Mouse (Mus musculus) heart, embryonic 10.5 days (tissue): ENCODE data around the gene Gm20388. TPM values are rescaled to one million over a fixed set of nuclear protein-coding genes. Genes with fewer than 3 reads are reported as not detected.
A peak's percentile ranks its signal among the peaks of the same experiment; 100 is the strongest.

ENCODE experiments used
- DNase-seq: peaks from one replicate; pipeline ENCODE4 v3.0.0-alpha.2; 2017; ENCODE audit warnings: low spot score
- H3K27ac ChIP-seq: fragments of 300-500 bp; sonication (generic); 2 replicates; pipeline ENCODE4 v1.5.1; 2016; ENCODE audit warnings: mild to moderate bottlenecking
- H3K27me3 ChIP-seq: fragments of 300-500 bp; sonication (generic); 2 replicates; pipeline ENCODE4 v1.6.1; 2016; ENCODE audit warnings: mild to moderate bottlenecking; ENCODE audit not compliant: poor library complexity, insufficient read depth, severe bottlenecking
- H3K36me3 ChIP-seq: fragments of 300-500 bp; sonication (generic); 2 replicates; pipeline ENCODE4 v1.6.1; 2016; ENCODE audit warnings: mild to moderate bottlenecking, moderate library complexity
- H3K4me1 ChIP-seq: fragments of 300-500 bp; sonication (generic); 2 replicates; pipeline ENCODE4 v1.6.1; 2016; ENCODE audit warnings: mild to moderate bottlenecking
- H3K4me3 ChIP-seq: fragments of 300-500 bp; sonication (generic); 2 replicates; pipeline ENCODE4 v1.5.1; 2016; ENCODE audit warnings: mild to moderate bottlenecking, moderate library complexity
- H3K9me3 ChIP-seq: fragments of 300-500 bp; sonication (generic); 2 replicates; pipeline ENCODE4 v1.6.1; 2016; ENCODE audit warnings: mild to moderate bottlenecking, moderate library complexity
- WGBS: fragments of 180-500 bp; shearing (Covaris S2); methylation state at CpG from one replicate; pipeline ENCODE4 v1.1.7; 2016; 5-methylcytosine and 5-hydroxymethylcytosine counted together
- polyA plus RNA-seq: library from polyadenylated mRNA; unstranded; fragments of >200 nt; fragmentation: Nextera tagmentation; extraction: Ambion mirVana; gene quantifications from 2 replicates; pipeline ENCODE4 v1.2.1, GENCODE M21; 2016

The Gm20388 gene
- polyA plus RNA-seq, 1 experiment from 2014 or later: 4.5 TPM

GRCm38 (mm10) chr8:121847261-121847822 lies 1936.7 kb downstream of the Gm20388 start:
- Histone ChIP-seq H3K4me1 (peaks cover 21% of the 10 kb centered on the region), H3K27ac (no peak overlapping the region), H3K27me3 (peaks cover 7% of the 10 kb centered on the region; the same call in 1 of the 2 replicates), H3K36me3 (peaks cover 15% of the 10 kb centered on the region; the same call in 1 of the 2 replicates), H3K4me3 (no peak overlapping the region), H3K9me3 (no peaks in the 10 kb centered on the region)
- no peak for DNase-seq
- WGBS: 76% methylated on average over 10 of the region's 10 CpGs

- Histone ChIP-seq H3K27ac (no peak overlapping the region), H3K9me3 (no peaks in the 10 kb centered on the region), H3K27me3 (peaks cover 7% of the 10 kb centered on the region; the same call in 1 of the 2 replicates), H3K4me3 (no peak overlapping the region), H3K4me1 (peaks cover 25% of the 10 kb centered on the region), H3K36me3 (peaks cover 8% of the 10 kb centered on the region; the same call in 1 of the 2 replicates)
- DNase-seq: no peak
- 76% methylated on average over 6 of the region's 6 CpGs for WGBS
Measured at GRCm38 (mm10) chr8:121847987-121848386, 1937.3 kb downstream of the Gm20388 start.

GRCm38 (mm10) chr8:121848495-121848894 lies 1937.9 kb downstream of the Gm20388 start:
- no peaks in the 10 kb centered on the region for H3K9me3 ChIP-seq
- peaks cover 12% of the 10 kb centered on the region; the same call in 1 of the 2 replicates for H3K27me3 ChIP-seq
- peaks cover 5% of the 10 kb centered on the region; the same call in 1 of the 2 replicates for H3K36me3 ChIP-seq
- peaks cover 25% of the 10 kb centered on the region for H3K4me1 ChIP-seq
- H3K27ac ChIP-seq: no peak overlapping the region
- no peak for DNase-seq
- no peak overlapping the region for H3K4me3 ChIP-seq
- WGBS: 59% methylated on average over 10 of the region's 10 CpGs

GRCm38 (mm10) chr8:121849303-121849702 lies 1938.7 kb downstream of the Gm20388 start:
- no peak for DNase-seq
- Histone ChIP-seq H3K36me3 (no peaks in the 10 kb centered on the region), H3K9me3 (no peaks in the 10 kb centered on the region), H3K27me3 (peaks cover 12% of the 10 kb centered on the region; the same call in 1 of the 2 replicates), H3K4me3 (no peak overlapping the region), H3K27ac (no peak overlapping the region), H3K4me1 (peaks cover 25% of the 10 kb centered on the region)
- 70% methylated on average over 9 of the region's 9 CpGs for WGBS

- WGBS: 14% methylated on average over 6 of the region's 6 CpGs
- peak overlapping the region; percentile 80; the same call in 1 of the 2 replicates for H3K27ac ChIP-seq
- no peak overlapping the region for H3K4me3 ChIP-seq
- no peaks in the 10 kb centered on the region for H3K9me3 ChIP-seq
- DNase-seq: peak; percentile 86
- peaks cover 25% of the 10 kb centered on the region for H3K4me1 ChIP-seq
- no peaks in the 10 kb centered on the region for H3K36me3 ChIP-seq
- H3K27me3 ChIP-seq: peaks cover 12% of the 10 kb centered on the region; the same call in 1 of the 2 replicates
Measured at GRCm38 (mm10) chr8:121850018-121850417, 1939.4 kb downstream of the Gm20388 start.

GRCm38 (mm10) chr8:121850436-121850820 lies 1939.8 kb downstream of the Gm20388 start:
- no peak for DNase-seq
- H3K4me3 ChIP-seq: peak overlapping the region; percentile 53
- H3K27me3 ChIP-seq: peaks cover 12% of the 10 kb centered on the region; the same call in 1 of the 2 replicates
- H3K27ac ChIP-seq: peak overlapping the region; percentile 80
- H3K4me1 ChIP-seq: peaks cover 25% of the 10 kb centered on the region
- no peaks in the 10 kb centered on the region for H3K36me3 ChIP-seq
- no peaks in the 10 kb centered on the region for H3K9me3 ChIP-seq
- 35% methylated on average over 12 of the region's 12 CpGs for WGBS

- H3K36me3 ChIP-seq: no peaks in the 10 kb centered on the region
- H3K27ac ChIP-seq: peak overlapping the region; percentile 80
- H3K27me3 ChIP-seq: peaks cover 12% of the 10 kb centered on the region; the same call in 1 of the 2 replicates
- DNase-seq: peak; percentile 97
- H3K4me1 ChIP-seq: peaks cover 25% of the 10 kb centered on the region
- H3K4me3 ChIP-seq: peak overlapping the region; percentile 53
- WGBS: 7% methylated on average over 24 of the region's 24 CpGs
- no peaks in the 10 kb centered on the region for H3K9me3 ChIP-seq
Measured at GRCm38 (mm10) chr8:121850821-121851470, 1940.3 kb downstream of the Gm20388 start.

- Histone ChIP-seq H3K9me3 (no peaks in the 10 kb centered on the region), H3K27me3 (peaks cover 9% of the 10 kb centered on the region; the same call in 1 of the 2 replicates), H3K27ac (peak overlapping the region; percentile 49; the same call in 1 of the 2 replicates), H3K4me3 (no peak overlapping the region), H3K4me1 (peaks cover 25% of the 10 kb centered on the region), H3K36me3 (no peaks in the 10 kb centered on the region)
- WGBS: 52% methylated on average over 7 of the region's 7 CpGs
- no peak for DNase-seq
Measured at GRCm38 (mm10) chr8:121851716-121852115, 1941.1 kb downstream of the Gm20388 start.

GRCm38 (mm10) chr8:121852464-121852863 lies 1941.8 kb downstream of the Gm20388 start:
- no peaks in the 10 kb centered on the region for H3K36me3 ChIP-seq
- no peak for DNase-seq
- no peak overlapping the region for H3K4me3 ChIP-seq
- H3K27ac ChIP-seq: no peak overlapping the region; the same call in 1 of the 2 replicates
- H3K9me3 ChIP-seq: no peaks in the 10 kb centered on the region
- 16% methylated on average over 7 of the region's 7 CpGs for WGBS
- H3K27me3 ChIP-seq: peaks cover 9% of the 10 kb centered on the region; the same call in 1 of the 2 replicates
- peaks cover 25% of the 10 kb centered on the region for H3K4me1 ChIP-seq

GRCm38 (mm10) chr8:121853586-121853985 lies 1942.9 kb downstream of the Gm20388 start:
- 68% methylated on average over 2 of the region's 2 CpGs for WGBS
- DNase-seq: no peak
- peaks cover 25% of the 10 kb centered on the region for H3K4me1 ChIP-seq

GRCm38 (mm10) chr8:121856071-121856746 lies 1945.6 kb downstream of the Gm20388 start:
- peaks cover 15% of the 10 kb centered on the region for H3K4me1 ChIP-seq
- no peak overlapping the region for H3K27ac ChIP-seq
- WGBS: 83% methylated on average over 14 of the region's 14 CpGs
- H3K4me3 ChIP-seq: no peak overlapping the region
- DNase-seq: no peak
- no peaks in the 10 kb centered on the region for H3K36me3 ChIP-seq
- peaks cover 9% of the 10 kb centered on the region; the same call in 1 of the 2 replicates for H3K27me3 ChIP-seq
- peaks cover 4% of the 10 kb centered on the region; the same call in 1 of the 2 replicates for H3K9me3 ChIP-seq

More at GRCm38 (mm10) chr8:121853586-121853985, 1942.9 kb downstream of the Gm20388 start:
- Histone ChIP-seq H3K27ac (no peak overlapping the region), H3K4me3 (no peak overlapping the region), H3K9me3 (no peaks in the 10 kb centered on the region), H3K36me3 (no peaks in the 10 kb centered on the region), H3K27me3 (peaks cover 9% of the 10 kb centered on the region; the same call in 1 of the 2 replicates)

GRCm38 (mm10) chr8:121857331-121857730 lies 1946.7 kb downstream of the Gm20388 start:
- Histone ChIP-seq H3K9me3 (peaks cover 4% of the 10 kb centered on the region; the same call in 1 of the 2 replicates), H3K4me3 (no peak overlapping the region), H3K27ac (no peak overlapping the region), H3K36me3 (no peaks in the 10 kb centered on the region), H3K27me3 (peaks cover 8% of the 10 kb centered on the region; the same call in 1 of the 2 replicates), H3K4me1 (peaks cover 4% of the 10 kb centered on the region; the same call in 1 of the 2 replicates)
- 65% methylated on average over 9 of the region's 9 CpGs for WGBS
- DNase-seq: no peak
